In genomic region chr19:3586540-3586939, GRCm38 (mm10) we compare ENCODE assay signal across 9 mouse cellular contexts. TPM values are rescaled to one million over a fixed set of nuclear protein-coding genes. Genes with fewer than 3 reads are reported as not detected.
DNase-seq lines count a peak whose midpoint lies in the region; ATAC-seq and TF ChIP-seq lines count a peak whose summit lies in the region.
"Had no signal": no experiment of that assay in that cellular context is flagged by ENCODE, and none has a peak within 500 bp of the region (broad histone marks: within the 10 kb centered on the region; RNA-seq: fewer than 3 reads in every experiment).

No protein-coding gene starts in this region.

- H3K9me3 ChIP-seq in forebrain, embryonic 11.5 days (ENCODE audit: control insufficient read depth, low read length), result no peaks in the 10 kb centered on the region
- no peaks in the 10 kb centered on the region for H3K9me3 ChIP-seq in forebrain, embryonic 12.5 days
- no peaks in the 10 kb centered on the region for H3K9me3 ChIP-seq in forebrain, postnatal 0 days (ENCODE audit: low read length)
- H3K9me3 ChIP-seq: stomach, embryonic 15.5 days had no signal

- no peaks in the 10 kb centered on the region for H3K27me3 ChIP-seq in forebrain, embryonic 11.5 days (ENCODE audit: control insufficient read depth, insufficient read depth, low read length)
- no peaks in the 10 kb centered on the region for H3K27me3 ChIP-seq in forebrain, embryonic 12.5 days
- no peaks in the 10 kb centered on the region for H3K27me3 ChIP-seq in forebrain, postnatal 0 days (ENCODE audit: insufficient read depth, low read length)
- H3K27me3 ChIP-seq: stomach, embryonic 15.5 days had no signal

- ATAC-seq in forebrain, embryonic 11.5 days (replicated peaks; ENCODE audit: low FRiP score), result no peak
- no peak for ATAC-seq in forebrain, embryonic 12.5 days (ENCODE audit: low FRiP score)
- no peak for ATAC-seq in forebrain, postnatal 0 days
- ATAC-seq in megakaryocyte-erythroid progenitor cell, adult 5-6 weeks (replicated peaks; ENCODE audit: low FRiP score, low TSS enrichment, poor library complexity, severe bottlenecking), result peak; percentile 45; the same call in 1 of the 2 replicates

- H3K36me3 ChIP-seq in forebrain, embryonic 11.5 days (ENCODE audit: control insufficient read depth, insufficient read depth, low read length), result no peaks in the 10 kb centered on the region; the same call in 1 of the 2 replicates
- H3K36me3 ChIP-seq in forebrain, embryonic 12.5 days (replicated peaks), result peaks cover 54% of the 10 kb centered on the region
- peaks cover 18% of the 10 kb centered on the region for H3K36me3 ChIP-seq in forebrain, postnatal 0 days (ENCODE audit: insufficient read depth)

- intact Hi-C loops in left cerebral cortex, adult 2 months (cut with DNase I), result no loop called here

- no peak overlapping the region for H3K27ac ChIP-seq in forebrain, embryonic 11.5 days (ENCODE audit: low read depth, low read length)
- H3K27ac ChIP-seq in forebrain, embryonic 12.5 days, result no peak overlapping the region
- no peak overlapping the region for H3K27ac ChIP-seq in forebrain, postnatal 0 days (ENCODE audit: low read depth, low read length)
- no peak overlapping the region for H3K27ac ChIP-seq in left cerebral cortex, adult 2 months
- H3K27ac ChIP-seq: stomach, embryonic 15.5 days had no signal

- 45% methylated on average over 1 of the region's 1 CpGs for WGBS in forebrain, embryonic 11.5 days
- WGBS in forebrain, embryonic 12.5 days, result 20% methylated on average over 1 of the region's 1 CpGs
- 55% methylated on average over 1 of the region's 1 CpGs for WGBS in forebrain, postnatal 0 days

- no peak overlapping the region for H3K4me2 ChIP-seq in forebrain, embryonic 11.5 days (ENCODE audit: low read depth, low read length, severe bottlenecking)
- no peak overlapping the region for H3K4me2 ChIP-seq in forebrain, embryonic 12.5 days
- no peak overlapping the region for H3K4me2 ChIP-seq in forebrain, postnatal 0 days (ENCODE audit: low read depth)
- H3K4me2 ChIP-seq: stomach, embryonic 15.5 days had no signal

- no peak overlapping the region for H3K9ac ChIP-seq in forebrain, embryonic 11.5 days (ENCODE audit: low read length)
- H3K9ac ChIP-seq in forebrain, embryonic 12.5 days, result no peak overlapping the region
- no peak overlapping the region for H3K9ac ChIP-seq in forebrain, postnatal 0 days
- H3K9ac ChIP-seq: stomach, embryonic 15.5 days had no signal

- no peak overlapping the region for H3K4me3 ChIP-seq in forebrain, embryonic 11.5 days (ENCODE audit: low read depth, low read length)
- H3K4me3 ChIP-seq in forebrain, embryonic 12.5 days (replicated peaks), result no peak overlapping the region
- no peak overlapping the region for H3K4me3 ChIP-seq in forebrain, postnatal 0 days (ENCODE audit: low read depth, low read length)
- no peak overlapping the region for H3K4me3 ChIP-seq in left cerebral cortex, adult 2 months
- H3K4me3 ChIP-seq: stomach, embryonic 15.5 days had no signal

- peak; percentile 69 for TF ChIP-seq CTCF in forebrain, postnatal 0 days (IDR thresholded peaks at IDR 0.05; ENCODE audit: low read depth)
- TF ChIP-seq CTCF in left cerebral cortex, adult 2 months (IDR thresholded peaks at IDR 0.05), result peak; percentile 80

- peak; percentile 76 for DNase-seq in forebrain, embryonic 11.5 days (ENCODE audit: low spot score)
- DNase-seq in 3T3-L1 (ENCODE audit: low read depth, low spot score), result peak; percentile 78
- DNase-seq in adipocyte (ENCODE audit: low spot score), result peak; percentile 72
- peak; percentile 21 for DNase-seq in forebrain, postnatal 0 days
- peak; percentile 50 to 54 for DNase-seq in left cerebral cortex, adult 2 months (ENCODE audit: extremely low spot score in 1 of 2, low spot score in 2 of 2)
- DNase-seq in thymus, postnatal 0 days (ENCODE audit: low spot score), result peak; percentile 58

- H3K4me1 ChIP-seq in forebrain, embryonic 11.5 days (replicated peaks; ENCODE audit: control insufficient read depth, insufficient read depth, low read length), result no peaks in the 10 kb centered on the region
- no peaks in the 10 kb centered on the region for H3K4me1 ChIP-seq in forebrain, embryonic 12.5 days
- no peaks in the 10 kb centered on the region for H3K4me1 ChIP-seq in forebrain, postnatal 0 days (ENCODE audit: insufficient read depth)
- H3K4me1 ChIP-seq: stomach, embryonic 15.5 days had no signal

RNA-seq across cellular contexts. Expression of gene Ppp6r3, which starts 11.0 kb away (rescaled TPM):
- 92.3 and 94.1 TPM in 2 replicates for polyA plus RNA-seq in forebrain, embryonic 11.5 days (2014; fragmentation: Nextera tagmentation; extraction: Ambion mirVana)
- polyA plus RNA-seq in forebrain, embryonic 12.5 days (2016; fragmentation: Nextera tagmentation; extraction: Ambion mirVana), result 85.5 and 89.3 TPM in 2 replicates
- total RNA-seq in forebrain, postnatal 0 days (2014; rRNA removed), result 103 and 110 TPM in 2 replicates
- polyA plus RNA-seq in forebrain, postnatal 0 days (2015; fragmentation: Nextera tagmentation; extraction: Ambion mirVana), result 18.1 and 28.6 TPM in 2 replicates
- 10 to 100 TPM; 76.0 to 85.1 TPM for total RNA-seq in left cerebral cortex, adult 2 months (2021)
- 91.4 and 100 TPM in 2 replicates for total RNA-seq in megakaryocyte-erythroid progenitor cell, adult 5-6 weeks (2014; fragmentation: Nextera tagmentation)
- total RNA-seq in megakaryocyte-erythroid progenitor cell, adult 5-6 weeks (2017), result 90.3 and 96.6 TPM in 2 replicates
- polyA plus RNA-seq in thymus, postnatal 0 days (2015; fragmentation: Nextera tagmentation; extraction: Ambion mirVana), result 49.9 and 52.0 TPM in 2 replicates

Comparison
In these comparisons a context has a peak if more than half of its experiments do, and no peak if none do; other contexts are left out.
1. DNase-seq: peak in every context shown above with its lines; median percentile 78 in 3T3-L1; 76 in forebrain, embryonic 11.5 days; 72 in adipocyte; 58 in thymus, postnatal 0 days; 52 in left cerebral cortex, adult 2 months; 21 in forebrain, postnatal 0 days.